8 mouse cellular contexts compared by ENCODE assay signal in the genomic region with DNA sequence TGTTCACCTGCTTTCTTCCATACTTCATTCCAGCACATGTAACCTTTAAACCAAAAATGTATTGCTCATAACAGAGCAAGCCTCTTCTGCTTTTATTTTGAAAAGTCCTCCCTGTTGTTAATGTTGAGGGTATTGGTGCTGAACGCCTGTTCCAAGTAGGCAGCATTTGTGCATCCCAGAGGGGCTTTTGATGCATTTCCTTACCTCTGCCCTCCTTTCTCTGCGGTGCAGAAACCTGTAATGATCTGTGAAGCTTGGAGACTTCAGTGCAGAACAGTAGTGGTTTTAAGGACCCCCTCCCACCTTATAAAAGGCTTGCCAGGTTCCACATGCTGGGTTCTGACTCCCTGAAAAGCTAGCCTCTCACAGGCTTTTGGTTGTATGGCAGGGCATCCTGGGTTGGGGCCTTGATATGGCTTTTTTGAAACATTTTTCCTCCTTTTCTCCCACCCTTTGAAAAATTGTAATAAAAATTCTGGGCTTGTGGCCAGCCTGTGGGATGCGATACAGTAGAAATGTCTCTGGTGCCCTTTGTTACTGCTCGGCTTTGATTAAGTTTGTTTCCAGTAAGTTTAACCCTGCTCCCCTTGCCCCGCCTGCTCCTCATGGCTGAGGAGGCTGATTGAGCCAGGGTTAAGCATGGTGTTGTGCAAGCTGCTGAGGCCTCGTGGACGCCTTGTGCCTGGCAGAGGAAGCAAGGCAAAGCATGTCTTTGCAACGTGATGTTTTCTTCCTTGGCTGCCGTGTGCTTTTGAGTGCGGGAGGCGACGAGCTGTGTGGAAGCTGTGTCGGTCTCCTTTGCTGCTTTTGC.
DNase-seq lines count a peak whose midpoint lies in the region; ATAC-seq and TF ChIP-seq lines count a peak whose summit lies in the region.

No protein-coding gene starts in this region.

- 28% methylated on average over 13 of the region's 13 CpGs for WGBS in hindbrain, embryonic 14.5 days
- 14% methylated on average over 13 of the region's 13 CpGs for WGBS in lung, embryonic 16.5 days

- H3K9me3 ChIP-seq in hindbrain, embryonic 14.5 days (ENCODE audit: control insufficient read depth, low read length): no peaks in the 10 kb centered on the region
- no peaks in the 10 kb centered on the region for H3K9me3 ChIP-seq in lung, embryonic 16.5 days (ENCODE audit: control insufficient read depth, low read length)

- 0 out of 2 replicates have a peak overlapping the region, but pooled peaks have one; percentile 22 for H3K9ac ChIP-seq in hindbrain, embryonic 14.5 days
- H3K9ac ChIP-seq in lung, embryonic 16.5 days (ENCODE audit: low read length): peak overlapping the region; percentile 53

- H3K27ac ChIP-seq in gastrocnemius, adult 2 months: peak overlapping the region; percentile 97
- peak overlapping the region; percentile 82 for H3K27ac ChIP-seq in hindbrain, embryonic 14.5 days
- H3K27ac ChIP-seq in lung, embryonic 16.5 days (ENCODE audit: low read length): peak overlapping the region; percentile 96

- peak; percentile 67 for DNase-seq in T-cell, adult 2 months (ENCODE audit: low spot score)
- DNase-seq in cerebellum, adult 9-11 months: peak; percentile 79
- peak; percentile 91 for DNase-seq in gastrocnemius, adult 2 months
- DNase-seq in hindbrain, embryonic 14.5 days (ENCODE audit: low spot score): peak; percentile 58
- DNase-seq in layer of hippocampus, postnatal 25 days (ENCODE audit: extremely low spot score in 1 of 2, low spot score in 1 of 2): peak; percentile 36 to 45
- peak; percentile 49 for DNase-seq in retina, postnatal 1 day
- no peak for DNase-seq in thymus, postnatal 0 days (ENCODE audit: low spot score)

- no peak for TF ChIP-seq CTCF in gastrocnemius, adult 2 months (IDR thresholded peaks at IDR 0.05)

- ATAC-seq in hindbrain, embryonic 14.5 days (ENCODE audit: low FRiP score): no peak
- peak; percentile 95 for ATAC-seq in lung, embryonic 16.5 days (ENCODE audit: low read depth)

- H3K4me3 ChIP-seq in gastrocnemius, adult 2 months: peak overlapping the region; percentile 44
- no peak overlapping the region for H3K4me3 ChIP-seq in hindbrain, embryonic 14.5 days (replicated peaks; ENCODE audit: low read length)
- H3K4me3 ChIP-seq in lung, embryonic 16.5 days (ENCODE audit: low read length): no peak overlapping the region

- intact Hi-C loops in gastrocnemius, adult 2 months (cut with DNase I): no loop called here

- H3K36me3 ChIP-seq in hindbrain, embryonic 14.5 days (replicated peaks; ENCODE audit: control insufficient read depth, insufficient read depth): no peaks in the 10 kb centered on the region
- no peaks in the 10 kb centered on the region for H3K36me3 ChIP-seq in lung, embryonic 16.5 days (ENCODE audit: control insufficient read depth, insufficient read depth, low read length)

- peaks cover 52% of the 10 kb centered on the region for H3K4me1 ChIP-seq in hindbrain, embryonic 14.5 days (replicated peaks; ENCODE audit: control insufficient read depth, insufficient read depth, low read length)
- H3K4me1 ChIP-seq in lung, embryonic 16.5 days (replicated peaks; ENCODE audit: control insufficient read depth, insufficient read depth, low read length): peaks cover 53% of the 10 kb centered on the region

- H3K27me3 ChIP-seq in hindbrain, embryonic 14.5 days (ENCODE audit: control insufficient read depth, insufficient read depth, low read length): no peaks in the 10 kb centered on the region
- no peaks in the 10 kb centered on the region for H3K27me3 ChIP-seq in lung, embryonic 16.5 days (ENCODE audit: control insufficient read depth, insufficient read depth, low read depth, low read length)

- H3K4me2 ChIP-seq in hindbrain, embryonic 14.5 days (replicated peaks): no peak overlapping the region
- H3K4me2 ChIP-seq in lung, embryonic 16.5 days (ENCODE audit: low read depth, low read length): peak overlapping the region; percentile 39
